In genomic region chr16:34322546-34322945, GRCm38 (mm10) we compare ENCODE assay signal across 8 mouse cellular contexts.
DNase-seq lines count a peak whose midpoint lies in the region; ATAC-seq lines count a peak whose summit lies in the region.

No protein-coding gene starts in this region.

- no peaks in the 10 kb centered on the region for H3K9me3 ChIP-seq in hindbrain, embryonic 12.5 days (replicated peaks)
- no peaks in the 10 kb centered on the region for H3K9me3 ChIP-seq in limb, embryonic 10.5 days (replicated peaks)
- no peaks in the 10 kb centered on the region for H3K9me3 ChIP-seq in midbrain, embryonic 16.5 days (replicated peaks; ENCODE audit: control insufficient read depth, low read length, poor library complexity, severe bottlenecking)

- H3K36me3 ChIP-seq in hindbrain, embryonic 12.5 days: no peaks in the 10 kb centered on the region
- H3K36me3 ChIP-seq in limb, embryonic 10.5 days: no peaks in the 10 kb centered on the region
- no peaks in the 10 kb centered on the region for H3K36me3 ChIP-seq in midbrain, embryonic 16.5 days (ENCODE audit: control insufficient read depth, insufficient read depth, low read length)

- peak; percentile 57 to 69 for DNase-seq in right cerebral cortex, postnatal 10 days (ENCODE audit: low spot score in 2 of 2)
- DNase-seq in right cerebral cortex, postnatal 36 days (ENCODE audit: low spot score in 2 of 2): no peak
- DNase-seq in cerebellum, adult 8-10 months: peak; percentile 91
- peak; percentile 54 for DNase-seq in gastrocnemius, adult 18-20 months (ENCODE audit: low spot score)
- peak; percentile 80 for DNase-seq in limb, embryonic 10.5 days (ENCODE audit: low spot score)
- DNase-seq in thymus, postnatal 25 days: peak; percentile 25

- H3K9ac ChIP-seq in hindbrain, embryonic 12.5 days: no peak overlapping the region
- no peak overlapping the region for H3K9ac ChIP-seq in midbrain, embryonic 16.5 days (ENCODE audit: low read depth, low read length)

- H3K27me3 ChIP-seq in hindbrain, embryonic 12.5 days: no peaks in the 10 kb centered on the region
- H3K27me3 ChIP-seq in limb, embryonic 10.5 days (ENCODE audit: low read depth, poor library complexity, severe bottlenecking): peaks cover 26% of the 10 kb centered on the region
- no peaks in the 10 kb centered on the region for H3K27me3 ChIP-seq in midbrain, embryonic 16.5 days (ENCODE audit: control insufficient read depth, insufficient read depth, low read depth, low read length)

- peaks cover 23% of the 10 kb centered on the region for H3K4me1 ChIP-seq in hindbrain, embryonic 12.5 days
- peaks cover 19% of the 10 kb centered on the region for H3K4me1 ChIP-seq in limb, embryonic 10.5 days
- H3K4me1 ChIP-seq in midbrain, embryonic 16.5 days (ENCODE audit: control insufficient read depth, insufficient read depth, low read length): peaks cover 14% of the 10 kb centered on the region

- ATAC-seq in hindbrain, embryonic 12.5 days (ENCODE audit: low FRiP score): peak; percentile 80
- peak; percentile 56; the same call in 1 of the 2 replicates for ATAC-seq in midbrain, embryonic 16.5 days

- WGBS in hindbrain, embryonic 12.5 days: 33% methylated on average over 4 of the region's 4 CpGs
- WGBS in limb, embryonic 10.5 days: 27% methylated on average over 4 of the region's 4 CpGs
- WGBS in midbrain, embryonic 16.5 days: 32% methylated on average over 4 of the region's 4 CpGs

- 0 out of 2 replicates have a peak overlapping the region, but pooled peaks have one; percentile 35 for H3K27ac ChIP-seq in hindbrain, embryonic 12.5 days
- no peak overlapping the region for H3K27ac ChIP-seq in limb, embryonic 10.5 days
- H3K27ac ChIP-seq in midbrain, embryonic 16.5 days (ENCODE audit: low read length): no peak overlapping the region

- no peak overlapping the region for H3K4me3 ChIP-seq in hindbrain, embryonic 12.5 days
- H3K4me3 ChIP-seq in limb, embryonic 10.5 days: no peak overlapping the region
- H3K4me3 ChIP-seq in midbrain, embryonic 16.5 days (ENCODE audit: low read depth, low read length): no peak overlapping the region

- H3K4me2 ChIP-seq in hindbrain, embryonic 12.5 days (replicated peaks): no peak overlapping the region
- no peak overlapping the region for H3K4me2 ChIP-seq in midbrain, embryonic 16.5 days (ENCODE audit: low read length)

Comparison
In these comparisons a context has a peak if more than half of its experiments do, and no peak if none do; other contexts are left out.
1. DNase-seq: peak in right cerebral cortex, postnatal 10 days (2 of 2), cerebellum, adult 8-10 months (single experiment), gastrocnemius, adult 18-20 months (single experiment), limb, embryonic 10.5 days (single experiment) and thymus, postnatal 25 days (single experiment); none in right cerebral cortex, postnatal 36 days (0 of 2).